Mouse (Mus musculus) megakaryocyte progenitor cell, adult 5-6 weeks (primary cell): ENCODE data around the gene Phospho1. TPM values are rescaled to one million over a fixed set of nuclear protein-coding genes. Genes with fewer than 3 reads are reported as not detected.
"Not testable (repeated sequence)": the region's sequence is repeated elsewhere in the genome, so short reads cannot be mapped to it uniquely, and the experiment has no call there.

Experiments used
- ATAC-seq: replicated peaks from 2 replicates; pipeline ENCODE4 v1.8.0; 2016; ENCODE audit warnings: mild to moderate bottlenecking, moderate TSS enrichment, inconsistent platforms; ENCODE audit not compliant: poor library complexity
- total RNA-seq, 2 experiments: library from RNA; stranded (forward) in 1 of 2; stranded (reverse) in 1 of 2; fragments of 157-497, 149-512 nt in 1 of 2; fragments of 200-1000 nt in 1 of 2; gene quantifications; 2 replicates each; pipeline versions ENCODE4 v1.2.3 to v1.2.4; 2015 to 2017

Gene Phospho1
- total RNA-seq, 2 experiments from 2014 or later, result 0.47 to 0.62 TPM

DNA sequence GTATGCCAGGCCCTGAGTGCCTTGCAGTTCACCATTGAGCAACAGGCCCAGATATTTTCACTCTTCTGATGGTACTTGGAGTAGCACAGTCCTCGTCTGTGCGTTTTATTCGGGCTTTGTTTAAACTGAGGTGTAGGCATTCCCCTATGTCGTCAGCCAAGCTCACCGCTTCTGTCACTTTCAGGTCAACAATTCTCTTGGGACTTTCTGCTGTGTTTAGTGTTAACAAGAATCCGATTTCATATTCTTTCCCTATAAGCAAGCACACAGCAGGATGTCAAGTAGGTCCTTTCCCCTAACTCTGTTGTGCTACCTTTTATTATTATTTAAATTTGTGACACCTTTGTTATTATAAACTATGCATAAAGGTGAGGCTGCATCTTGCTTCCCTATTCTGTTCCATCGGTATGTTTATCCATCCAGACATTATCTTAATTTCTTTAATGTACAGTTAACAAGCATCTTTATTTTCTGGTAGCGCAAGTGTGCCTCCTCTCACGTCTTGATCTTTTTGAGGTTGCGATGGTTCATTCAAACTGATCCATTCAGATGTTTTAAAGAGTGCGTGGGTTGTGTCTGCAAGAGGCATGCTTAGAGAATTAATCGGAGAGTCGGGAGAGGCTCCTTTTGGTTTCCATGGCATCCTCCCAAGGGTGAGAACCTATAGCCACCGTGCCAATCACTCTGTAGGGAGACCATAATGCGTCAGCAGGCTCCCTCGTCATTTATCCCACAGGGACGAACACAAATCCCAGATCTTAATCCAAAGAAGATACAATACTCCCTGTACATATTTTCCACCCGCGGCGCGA lies 33.6 kb downstream of the Phospho1 start:
- ATAC-seq, result no peak

DNA sequence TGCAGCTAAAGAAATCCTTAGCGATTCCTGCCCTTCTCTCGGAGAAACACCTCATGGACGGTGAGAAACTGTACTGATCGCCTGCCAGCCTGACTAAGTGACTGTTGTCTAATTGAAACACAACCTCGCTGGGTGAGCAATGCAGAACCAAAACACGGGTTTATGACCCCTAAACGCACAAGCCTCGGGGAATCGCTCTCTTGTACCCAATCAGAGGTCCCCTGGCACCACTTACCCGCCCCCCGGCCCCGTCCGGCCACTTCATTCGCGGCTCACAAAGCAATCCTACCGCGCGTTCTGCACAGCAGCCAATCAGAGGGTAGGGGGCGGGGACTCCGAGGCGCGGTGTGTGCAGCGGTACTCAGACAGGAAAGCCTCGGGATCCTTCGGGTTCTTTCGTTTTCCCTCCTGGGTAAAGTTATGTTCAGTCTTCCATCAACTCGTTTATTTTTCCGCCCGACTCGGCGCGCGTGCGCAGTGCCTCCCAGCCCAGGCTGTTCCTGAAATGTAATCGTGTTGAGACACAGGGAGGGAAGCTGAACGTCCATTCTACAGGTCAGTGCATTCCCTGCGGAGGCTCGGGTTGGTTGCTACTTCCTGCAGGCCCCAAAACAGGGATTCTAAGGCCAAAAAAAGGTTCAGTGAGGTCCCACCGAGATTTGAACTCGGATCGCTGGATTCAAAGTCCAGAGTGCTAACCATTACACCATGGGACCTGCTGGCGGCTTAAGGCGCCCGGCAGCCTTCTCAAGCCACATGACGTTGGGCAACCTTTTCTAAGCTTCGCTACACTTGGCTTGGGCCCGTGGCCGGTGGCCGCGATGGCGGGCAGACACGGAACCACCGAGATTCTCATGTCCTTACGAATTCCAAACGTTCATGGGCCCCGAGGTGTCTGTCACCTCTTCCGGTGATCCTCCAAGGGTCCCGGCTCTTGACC lies 34.5 kb downstream of the Phospho1 start:
- ATAC-seq, result peak; percentile 87

- peak; percentile 48 for ATAC-seq
Measured at GRCm38 (mm10) chr11:95859468-95859855, 35.2 kb downstream of the Phospho1 start.

GRCm38 (mm10) chr11:95860071-95860490 lies 35.8 kb downstream of the Phospho1 start:
- ATAC-seq, result peak; percentile 40

GRCm38 (mm10) chr11:95861397-95861796 lies 37.1 kb downstream of the Phospho1 start:
- no peak for ATAC-seq

DNA sequence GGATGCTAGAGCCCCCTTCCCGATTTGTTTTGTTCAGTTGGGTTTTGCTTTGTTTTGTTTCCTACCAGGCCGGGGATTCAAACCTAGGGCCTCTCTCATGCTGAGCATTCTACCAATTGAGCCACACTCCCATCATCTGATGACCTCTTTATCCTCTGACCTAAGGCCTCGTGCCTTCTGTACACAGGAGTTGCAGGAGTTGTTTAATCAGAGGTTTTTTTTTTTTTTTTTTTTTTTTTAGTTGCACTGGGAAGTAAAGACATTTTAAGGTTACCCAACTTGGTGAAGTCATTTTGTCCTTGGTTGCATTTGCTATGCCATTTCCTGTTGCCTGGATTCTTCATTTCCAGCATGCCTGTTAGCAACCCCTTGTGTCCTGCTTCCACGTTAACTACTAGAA lies 45.1 kb downstream of the Phospho1 start:
- no peak; the same call in 1 of the 2 replicates for ATAC-seq

DNA sequence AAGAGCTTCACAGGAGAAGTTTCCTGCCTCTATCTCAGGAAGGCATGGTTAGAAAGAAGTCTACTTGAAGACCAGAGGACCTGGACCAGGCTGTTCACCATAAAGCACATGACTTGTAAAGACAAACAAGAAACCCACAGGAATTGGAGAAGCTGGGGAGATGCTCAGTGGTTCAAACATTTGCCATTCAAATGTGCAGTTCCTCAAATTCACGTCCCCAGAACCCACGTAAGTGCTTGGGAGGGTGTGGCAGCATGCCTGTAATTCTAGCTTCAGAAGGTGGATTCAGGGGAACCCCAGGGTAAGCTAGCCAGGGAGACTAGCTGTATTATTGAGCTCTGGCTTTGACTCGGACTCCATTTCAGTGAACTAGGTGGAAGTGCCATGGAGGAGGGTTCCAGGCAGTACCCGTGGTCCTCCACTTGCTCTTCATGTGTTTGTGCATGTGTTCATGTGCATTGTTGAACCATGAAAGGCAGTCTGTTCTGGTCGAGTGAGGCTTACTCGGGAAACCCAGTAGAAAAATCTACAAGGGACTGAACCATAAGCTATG lies 45.7 kb downstream of the Phospho1 start:
- ATAC-seq, result peak; percentile 58

DNA sequence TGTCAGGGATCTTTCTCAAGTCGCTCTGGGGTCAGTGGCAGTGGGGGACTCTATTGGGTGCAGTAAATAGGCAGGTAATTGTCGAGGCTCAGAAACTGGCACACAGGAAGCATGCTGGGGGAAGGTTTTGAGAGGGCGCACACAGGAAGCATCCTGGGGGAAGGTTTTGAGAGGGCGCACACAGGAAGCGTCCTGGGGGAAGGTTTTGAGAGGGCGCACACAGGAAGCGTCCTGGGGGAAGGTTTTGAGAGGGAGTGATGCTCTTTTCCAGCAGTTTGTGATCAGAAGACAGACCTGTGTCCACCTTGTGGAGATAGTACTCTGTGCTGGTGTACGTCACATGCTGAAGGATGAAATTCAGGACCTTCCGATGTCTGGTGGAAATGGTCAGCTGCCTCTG lies 51.5 kb downstream of the Phospho1 start:
- ATAC-seq, result peak; percentile 83

- ATAC-seq, result peak; percentile 79
Measured at GRCm38 (mm10) chr11:95876296-95876695, 52.0 kb downstream of the Phospho1 start.

DNA sequence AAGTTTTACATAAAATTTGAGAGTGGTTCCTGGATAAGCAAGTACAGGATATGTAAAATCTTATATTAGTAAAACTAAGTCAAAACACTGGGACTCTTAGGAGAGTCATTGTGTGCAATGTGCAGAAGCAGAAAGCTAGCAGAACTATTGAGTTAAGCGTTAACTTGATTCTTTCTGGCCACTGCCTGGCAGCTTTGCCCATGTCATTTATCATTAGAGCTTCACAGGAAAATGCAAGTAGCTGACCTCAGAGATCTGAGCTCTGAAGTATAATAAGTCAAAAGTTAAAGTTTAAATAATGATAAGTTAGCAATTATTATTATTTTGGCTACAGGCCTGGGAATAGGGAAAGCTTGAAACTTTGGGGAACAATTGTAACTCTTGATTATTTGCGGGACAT lies 55.6 kb downstream of the Phospho1 start:
- not testable (repeated sequence) for ATAC-seq

Other genes with a start within 250 kb of the Phospho1 start
- gene Ngfr, start 236.8 kb upstream of the Phospho1 start, total RNA-seq (2015), result not detected in 2 replicates
- not detected in 2 replicates for gene Ngfr, start 236.8 kb upstream of the Phospho1 start, total RNA-seq (2017)
- gene Phb, start 157.5 kb upstream of the Phospho1 start, total RNA-seq (2015), result 82.1 and 87.0 TPM in 2 replicates
- 119 and 128 TPM in 2 replicates for gene Phb, start 157.5 kb upstream of the Phospho1 start, total RNA-seq (2017)
- 30.1 and 37.2 TPM in 2 replicates for gene Zfp652, start 111.8 kb upstream of the Phospho1 start, total RNA-seq (2015)
- gene Zfp652, start 111.8 kb upstream of the Phospho1 start, total RNA-seq (2017), result 20.9 and 29.1 TPM in 2 replicates
- gene B130006D01Rik, start 100.9 kb upstream of the Phospho1 start, total RNA-seq (2015), result 2.1 and 2.5 TPM in 2 replicates
- 1.2 and 1.9 TPM in 2 replicates for gene B130006D01Rik, start 100.9 kb upstream of the Phospho1 start, total RNA-seq (2017)
- gene Gngt2, start 12.7 kb downstream of the Phospho1 start, total RNA-seq (2015), result 4.3 and 9.3 TPM in 2 replicates
- 4.0 TPM in 2 replicates for gene Gngt2, start 12.7 kb downstream of the Phospho1 start, total RNA-seq (2017)
- 1.5 and 5.0 TPM in 2 replicates for gene Abi3, start 18.0 kb downstream of the Phospho1 start, total RNA-seq (2015)
- 1.8 and 3.0 TPM in 2 replicates for gene Abi3, start 18.0 kb downstream of the Phospho1 start, total RNA-seq (2017)
- gene B4galnt2, start 90.4 kb downstream of the Phospho1 start, total RNA-seq (2015), result not detected in 2 replicates
- not detected in 2 replicates for gene B4galnt2, start 90.4 kb downstream of the Phospho1 start, total RNA-seq (2017)
- gene Igf2bp1, start 181.4 kb downstream of the Phospho1 start, total RNA-seq (2015), result not detected in 2 replicates
- not detected in 2 replicates for gene Igf2bp1, start 181.4 kb downstream of the Phospho1 start, total RNA-seq (2017)
- gene Gip, start 200.0 kb downstream of the Phospho1 start, total RNA-seq (2015), result not detected in 2 replicates
- not detected in 2 replicates for gene Gip, start 200.0 kb downstream of the Phospho1 start, total RNA-seq (2017)
- 71.4 and 78.1 TPM in 2 replicates for gene Snf8, start 210.4 kb downstream of the Phospho1 start, total RNA-seq (2015)
- gene Snf8, start 210.4 kb downstream of the Phospho1 start, total RNA-seq (2017), result 51.6 and 56.1 TPM in 2 replicates
- gene Ube2z, start 240.9 kb downstream of the Phospho1 start, total RNA-seq (2015), result 21.3 and 21.8 TPM in 2 replicates
- gene Ube2z, start 240.9 kb downstream of the Phospho1 start, total RNA-seq (2017), result 18.2 and 19.3 TPM in 2 replicates